Mouse (Mus musculus) cortical plate, adult 2 months (tissue): ENCODE measurements at regions not wholly inside any gene's neighbourhood (a gene's known extent, or its start where the extent isn't known, plus 50 kb on each side); places are given as distances from the start of the nearest gene placed in this dataset.
A peak's percentile ranks its signal among the peaks of the same experiment; 100 is the strongest.

ENCODE experiments used
- H3K27ac ChIP-seq: fragments of 200-500 bp; 2 replicates; pipeline ENCODE4 v1.5.1; 2012; ENCODE audit warnings: low read length, control low read depth, inconsistent platforms; ENCODE audit not compliant: insufficient read depth
- H3K4me1 ChIP-seq: fragments of 200-500 bp; 2 replicates; pipeline ENCODE4 v1.6.1; 2011; ENCODE audit warnings: low read length; ENCODE audit not compliant: control insufficient read depth, insufficient read depth
- H3K4me3 ChIP-seq: fragments of 200-500 bp; 2 replicates; pipeline ENCODE4 v1.5.1; 2011; ENCODE audit warnings: mild to moderate bottlenecking, low read length, control low read depth; ENCODE audit not compliant: insufficient read depth
- CTCF ChIP-seq: fragments of 200-500 bp; IDR thresholded peaks from 2 replicates; pipeline ENCODE4 v1.5.1; 2011; ENCODE audit warnings: mild to moderate bottlenecking, control low read depth, low read length; ENCODE audit not compliant: insufficient read depth; ENCODE audit errors: extremely low read depth
- POLR2A ChIP-seq: fragments of 200-500 bp; IDR thresholded peaks from 2 replicates; pipeline ENCODE4 v1.6.1; 2011; ENCODE audit warnings: mild to moderate bottlenecking, low read length, control low read depth; ENCODE audit not compliant: insufficient read depth; ENCODE audit errors: extremely low read depth

- Histone ChIP-seq H3K4me1 (no peaks in the 10 kb centered on the region), H3K27ac (no peak overlapping the region)
- TF ChIP-seq POLR2A (no peak), CTCF (peak; percentile 30; the same call in 1 of the 2 replicates)
These were observed 1508.3 kb upstream of the Cdh9 start for GRCm38 (mm10) chr15:15220296-15220695.

GRCm38 (mm10) chr15:15229926-15230325 is 1498.6 kb upstream of the Cdh9 start:
- Histone ChIP-seq H3K27ac (no peak overlapping the region), H3K4me3 (no peak overlapping the region), H3K4me1 (no peaks in the 10 kb centered on the region)
- no peak for TF ChIP-seq CTCF
- TF ChIP-seq POLR2A, result no peak

More at GRCm38 (mm10) chr15:15220296-15220695, 1508.3 kb upstream of the Cdh9 start:
- no peak overlapping the region for H3K4me3 ChIP-seq

GRCm38 (mm10) chr15:15238309-15238708 is 1490.2 kb upstream of the Cdh9 start:
- Histone ChIP-seq H3K4me3 (no peak overlapping the region), H3K4me1 (no peaks in the 10 kb centered on the region), H3K27ac (no peak overlapping the region)
- TF ChIP-seq POLR2A (no peak), CTCF (peak; percentile 20; the same call in 1 of the 2 replicates)
